Mouse (Mus musculus) hematopoietic multipotent progenitor cell, adult 10-12 weeks (in vitro differentiated cells): Measurements from ENCODE around the gene Gm13283. TPM values are rescaled to one million over a fixed set of nuclear protein-coding genes. Genes with fewer than 3 reads are reported as not detected.

Source experiments
- polyA plus RNA-seq: library from polyadenylated mRNA; stranded (reverse); fragments of >175 nt; gene quantifications from 2 replicates; pipeline ENCODE4 v1.2.3, GENCODE M21; 2012; ENCODE audit warnings: low replicate concordance

The Gm13283 gene
- polyA plus RNA-seq, result not detected in 2 replicates

GRCm38 (mm10) chr4:88759610-88760268 is at the start of gene Gm13283:
Gene Gm13283 (plus strand): TSS chr4:88760119.

GRCm38 (mm10) chr4:88721791-88722721 is 37.9 kb upstream of the Gm13283 start, which contains the start of the genes Gm26566 and Klhl9:
Gene Gm26566 (plus strand): TSS chr4:88721805.
Gene Klhl9 (minus strand): TSS chr4:88722465.

GRCm38 (mm10) chr4:88754818-88755340 is 5.0 kb upstream of the Gm13283 start, which contains the start of gene Gm13271:
Gene Gm13271 (plus strand): TSS chr4:88754868.

GRCm38 (mm10) chr4:88773534-88773933 is 13.6 kb downstream of the Gm13283 start, which contains the start of gene Gm13290:
Gene Gm13290 (plus strand): TSS chr4:88773834.

GRCm38 (mm10) chr4:88776622-88777021 is 16.7 kb downstream of the Gm13283 start, which contains the start of gene Gm13289:
Gene Gm13289 (plus strand): TSS chr4:88776922.

GRCm38 (mm10) chr4:88779550-88779949 is 19.6 kb downstream of the Gm13283 start, which contains the start of gene Gm13272:
Gene Gm13272 (plus strand): TSS chr4:88779850.

GRCm38 (mm10) chr4:88781831-88782230 is 21.9 kb downstream of the Gm13283 start, which contains the start of gene Ifnz:
Gene Ifnz (plus strand): TSS chr4:88782131.

GRCm38 (mm10) chr4:88785409-88785808 is 25.5 kb downstream of the Gm13283 start, which contains the start of gene Gm13276:
Gene Gm13276 (plus strand): TSS chr4:88785709.

GRCm38 (mm10) chr4:88788402-88788801 is 28.5 kb downstream of the Gm13283 start, which contains the start of gene Gm13277:
Gene Gm13277 (plus strand): TSS chr4:88788632.

GRCm38 (mm10) chr4:88791250-88791649 is 31.3 kb downstream of the Gm13283 start, which contains the start of gene Gm13278:
Gene Gm13278 (plus strand): TSS chr4:88791550.

GRCm38 (mm10) chr4:88793936-88794675 is 34.2 kb downstream of the Gm13283 start, which contains the start of gene Gm13275:
Gene Gm13275 (plus strand): TSS chr4:88794487.

GRCm38 (mm10) chr4:88797097-88797496 is 37.2 kb downstream of the Gm13283 start, which contains the start of gene Gm13279:
Gene Gm13279 (plus strand): TSS chr4:88797397.

GRCm38 (mm10) chr4:88799365-88799764 is 39.4 kb downstream of the Gm13283 start, which contains the start of gene Gm13285:
Gene Gm13285 (plus strand): TSS chr4:88799665.

GRCm38 (mm10) chr4:88802954-88803353 is 43.0 kb downstream of the Gm13283 start, which contains the start of gene Gm13287:
Gene Gm13287 (plus strand): TSS chr4:88803254.

GRCm38 (mm10) chr4:88805231-88805630 is 45.3 kb downstream of the Gm13283 start, which contains the start of gene Gm13288:
Gene Gm13288 (plus strand): TSS chr4:88805531.

Other genes with a start within 250 kb of the Gm13283 start
- gene Ifnb1, start 237.3 kb upstream of the Gm13283 start, polyA plus RNA-seq, result not detected in 2 replicates
- gene Ifna15, start 201.9 kb upstream of the Gm13283 start, polyA plus RNA-seq, result not detected in 2 replicates
- gene Ifna14, start 188.3 kb upstream of the Gm13283 start, polyA plus RNA-seq, result not detected in 2 replicates
- gene Ifna9, start 167.7 kb upstream of the Gm13283 start, polyA plus RNA-seq, result not detected in 2 replicates
- gene Ifna12, start 156.7 kb upstream of the Gm13283 start, polyA plus RNA-seq, result not detected in 2 replicates
- gene C87499, start 125.7 kb upstream of the Gm13283 start, polyA plus RNA-seq, result not detected in 2 replicates
- gene Ifna13, start 115.7 kb upstream of the Gm13283 start, polyA plus RNA-seq, result not detected in 2 replicates
- not detected in 2 replicates for gene Ifna16, start 83.2 kb upstream of the Gm13283 start, polyA plus RNA-seq
- not detected in 2 replicates for gene Ifna2, start 76.2 kb upstream of the Gm13283 start, polyA plus RNA-seq
- gene Ifnab, start 68.8 kb upstream of the Gm13283 start, polyA plus RNA-seq, result not detected in 2 replicates
- gene Gm26566, start 38.3 kb upstream of the Gm13283 start, polyA plus RNA-seq, result 0.11 and 0.58 TPM in 2 replicates
- gene Klhl9, start 37.7 kb upstream of the Gm13283 start, polyA plus RNA-seq, result 6.5 and 7.8 TPM in 2 replicates
- gene Gm13271, start 5.3 kb upstream of the Gm13283 start, polyA plus RNA-seq, result not detected in 2 replicates
- not detected in 2 replicates for gene Gm13290, start 13.7 kb downstream of the Gm13283 start, polyA plus RNA-seq
- not detected in 2 replicates for gene Gm13289, start 16.8 kb downstream of the Gm13283 start, polyA plus RNA-seq
- gene Gm13272, start 19.7 kb downstream of the Gm13283 start, polyA plus RNA-seq, result not detected in 2 replicates
- gene Ifnz, start 22.0 kb downstream of the Gm13283 start, polyA plus RNA-seq, result not detected in 2 replicates
- gene Gm13276, start 25.6 kb downstream of the Gm13283 start, polyA plus RNA-seq, result not detected in 2 replicates
- gene Gm13277, start 28.5 kb downstream of the Gm13283 start, polyA plus RNA-seq, result not detected in 2 replicates
- not detected in 2 replicates for gene Gm13278, start 31.4 kb downstream of the Gm13283 start, polyA plus RNA-seq
- gene Gm13275, start 34.4 kb downstream of the Gm13283 start, polyA plus RNA-seq, result not detected in 2 replicates
- gene Gm13279, start 37.3 kb downstream of the Gm13283 start, polyA plus RNA-seq, result not detected in 2 replicates
- not detected in 2 replicates for gene Gm13285, start 39.5 kb downstream of the Gm13283 start, polyA plus RNA-seq
- not detected in 2 replicates for gene Gm13287, start 43.1 kb downstream of the Gm13283 start, polyA plus RNA-seq
- not detected in 2 replicates for gene Gm13288, start 45.4 kb downstream of the Gm13283 start, polyA plus RNA-seq
- not detected in 2 replicates for gene Ifna7, start 56.1 kb downstream of the Gm13283 start, polyA plus RNA-seq
- not detected in 2 replicates for gene Ifna11, start 59.8 kb downstream of the Gm13283 start, polyA plus RNA-seq
- not detected in 2 replicates for gene Ifna6, start 67.3 kb downstream of the Gm13283 start, polyA plus RNA-seq
- not detected in 2 replicates for gene Ifna5, start 75.4 kb downstream of the Gm13283 start, polyA plus RNA-seq
- not detected in 2 replicates for gene Ifna4, start 81.7 kb downstream of the Gm13283 start, polyA plus RNA-seq
- not detected in 2 replicates for gene Ifna1, start 90.0 kb downstream of the Gm13283 start, polyA plus RNA-seq
- not detected in 2 replicates for gene Ifne, start 120.1 kb downstream of the Gm13283 start, polyA plus RNA-seq